Mouse (Mus musculus): ENCODE results near the gene Rhcg. TPM values are rescaled to one million over a fixed set of nuclear protein-coding genes. Genes with fewer than 3 reads are reported as not detected.

Gene Rhcg
- total RNA-seq, 1 experiment: 1.0 TPM

- H3K36me3 ChIP-seq (ENCODE audit: control insufficient read depth, insufficient read depth, low read length, poor library complexity, severe bottlenecking): no peaks in the 10 kb centered on the region
- H3K9ac ChIP-seq (ENCODE audit: insufficient read depth, low read depth, low read length, poor library complexity, severe bottlenecking): no peak overlapping the region
- H3K4me1 ChIP-seq (ENCODE audit: control insufficient read depth in 2 of 2, insufficient read depth in 2 of 2, low read length in 2 of 2, poor library complexity in 1 of 2): 0 out of 4 replicates have a peak, but pooled peaks cover 2 to 3% of the 10 kb centered on the region in 2 experiments
- in situ Hi-C loops (cut with MboI; ENCODE audit: low sequenced_read_pairs in 2 of 2, unreplicated experiment in 2 of 2): no loop called here
- DNase-seq (ENCODE audit: low read depth, low spot score): no peak
- TF ChIP-seq HCFC1 (IDR thresholded peaks at IDR 0.05; ENCODE audit: borderline replicate concordance, insufficient read depth, low read length): no peak
- no peak for TF ChIP-seq ZC3H11A (IDR thresholded peaks at IDR 0.05; ENCODE audit: borderline replicate concordance, low read depth, low read length)
- no peak for TF ChIP-seq CHD2 (IDR thresholded peaks at IDR 0.05; ENCODE audit: low read depth, low read length)
- TF ChIP-seq ZNF384 (IDR thresholded peaks at IDR 0.05; ENCODE audit: low read depth, low read length): no peak
- TF ChIP-seq MAFK (IDR thresholded peaks at IDR 0.05; ENCODE audit: insufficient read depth, low read depth, low read length): no peak
- no peak overlapping the region for H3K27ac ChIP-seq (ENCODE audit: insufficient read depth, low read depth, low read length, poor library complexity, severe bottlenecking)
- no peak overlapping the region for H3K4me3 ChIP-seq (ENCODE audit: insufficient read depth in 1 of 2, low read depth in 1 of 2, low read length in 2 of 2, poor library complexity in 1 of 2, severe bottlenecking in 1 of 2)
- no peaks in the 10 kb centered on the region for H3K9me3 ChIP-seq (ENCODE audit: control insufficient read depth, insufficient read depth, low read depth, low read length)
Observed at GRCm38 (mm10) chr7:79647233-79647632, 29.8 kb upstream of the Rhcg start.

- H3K27ac ChIP-seq (ENCODE audit: insufficient read depth, low read depth, low read length, poor library complexity, severe bottlenecking): no peak overlapping the region
- no peak overlapping the region for H3K9ac ChIP-seq (ENCODE audit: insufficient read depth, low read depth, low read length, poor library complexity, severe bottlenecking)
- H3K4me1 ChIP-seq (ENCODE audit: control insufficient read depth in 2 of 2, insufficient read depth in 2 of 2, low read length in 2 of 2, poor library complexity in 1 of 2): peaks cover 0 to 2% of the 10 kb centered on the region in 2 experiments; a peak in 1 of 4 replicates
- no peaks in the 10 kb centered on the region for H3K9me3 ChIP-seq (ENCODE audit: control insufficient read depth, insufficient read depth, low read depth, low read length)
- no peak for DNase-seq (ENCODE audit: low read depth, low spot score)
- H3K4me3 ChIP-seq (ENCODE audit: insufficient read depth in 1 of 2, low read depth in 1 of 2, low read length in 2 of 2, poor library complexity in 1 of 2, severe bottlenecking in 1 of 2): no peak overlapping the region
- in situ Hi-C loops (cut with MboI; ENCODE audit: low sequenced_read_pairs in 2 of 2, unreplicated experiment in 2 of 2): no loop called here
- H3K36me3 ChIP-seq (ENCODE audit: control insufficient read depth, insufficient read depth, low read length, poor library complexity, severe bottlenecking): no peaks in the 10 kb centered on the region
- TF ChIP-seq ZNF384 (IDR thresholded peaks at IDR 0.05; ENCODE audit: low read depth, low read length): no peak
Observed at GRCm38 (mm10) chr7:79631773-79632348, 14.4 kb upstream of the Rhcg start.

- in situ Hi-C loops (cut with MboI; ENCODE audit: low sequenced_read_pairs in 2 of 2, unreplicated experiment in 2 of 2): no loop called here
- TF ChIP-seq CHD2 (IDR thresholded peaks at IDR 0.05; ENCODE audit: low read depth, low read length): no peak
- TF ChIP-seq HCFC1 (IDR thresholded peaks at IDR 0.05; ENCODE audit: borderline replicate concordance, insufficient read depth, low read length): no peak
- TF ChIP-seq MAFK (IDR thresholded peaks at IDR 0.05; ENCODE audit: insufficient read depth, low read depth, low read length): no peak
- TF ChIP-seq ZNF384 (IDR thresholded peaks at IDR 0.05; ENCODE audit: low read depth, low read length): no peak
- TF ChIP-seq ZC3H11A (IDR thresholded peaks at IDR 0.05; ENCODE audit: borderline replicate concordance, low read depth, low read length): no peak
- H3K27ac ChIP-seq (ENCODE audit: insufficient read depth, low read depth, low read length, poor library complexity, severe bottlenecking): no peak overlapping the region
- H3K4me1 ChIP-seq (ENCODE audit: control insufficient read depth in 2 of 2, insufficient read depth in 2 of 2, low read length in 2 of 2, poor library complexity in 1 of 2): peaks cover 0 to 2% of the 10 kb centered on the region in 2 experiments; a peak in 1 of 4 replicates
- H3K9ac ChIP-seq (ENCODE audit: insufficient read depth, low read depth, low read length, poor library complexity, severe bottlenecking): no peak overlapping the region
- H3K4me3 ChIP-seq (ENCODE audit: insufficient read depth in 1 of 2, low read depth in 1 of 2, low read length in 2 of 2, poor library complexity in 1 of 2, severe bottlenecking in 1 of 2): no peak overlapping the region
- no peaks in the 10 kb centered on the region for H3K36me3 ChIP-seq (ENCODE audit: control insufficient read depth, insufficient read depth, low read length, poor library complexity, severe bottlenecking)
- DNase-seq (ENCODE audit: low read depth, low spot score): no peak
- H3K9me3 ChIP-seq (ENCODE audit: control insufficient read depth, insufficient read depth, low read depth, low read length): no peaks in the 10 kb centered on the region
Observed at GRCm38 (mm10) chr7:79628271-79628913, 10.9 kb upstream of the Rhcg start.

- DNase-seq (ENCODE audit: low read depth, low spot score): no peak
- Histone ChIP-seq H3K4me1 (ENCODE audit: control insufficient read depth in 2 of 2, insufficient read depth in 2 of 2, low read length in 2 of 2, poor library complexity in 1 of 2) (no peaks in the 10 kb centered on the region), H3K36me3 (ENCODE audit: control insufficient read depth, insufficient read depth, low read length, poor library complexity, severe bottlenecking) (no peaks in the 10 kb centered on the region), H3K27ac (ENCODE audit: insufficient read depth, low read depth, low read length, poor library complexity, severe bottlenecking) (no peak overlapping the region), H3K9me3 (ENCODE audit: control insufficient read depth, insufficient read depth, low read depth, low read length) (no peaks in the 10 kb centered on the region), H3K4me3 (ENCODE audit: insufficient read depth in 1 of 2, low read depth in 1 of 2, low read length in 2 of 2, poor library complexity in 1 of 2, severe bottlenecking in 1 of 2) (no peak overlapping the region), H3K9ac (ENCODE audit: insufficient read depth, low read depth, low read length, poor library complexity, severe bottlenecking) (no peak overlapping the region)
- TF ChIP-seq ZNF384 (IDR thresholded peaks at IDR 0.05; ENCODE audit: low read depth, low read length) (no peak), CHD2 (IDR thresholded peaks at IDR 0.05; ENCODE audit: low read depth, low read length) (no peak)
- in situ Hi-C loops (cut with MboI; ENCODE audit: low sequenced_read_pairs in 2 of 2, unreplicated experiment in 2 of 2): no loop called here
Observed at GRCm38 (mm10) chr7:79626170-79626569, 8.7 kb upstream of the Rhcg start.

GRCm38 (mm10) chr7:79623086-79623485, 5.6 kb upstream of the Rhcg start:
- DNase-seq (ENCODE audit: low read depth, low spot score): no peak
- Histone ChIP-seq H3K9me3 (ENCODE audit: control insufficient read depth, insufficient read depth, low read depth, low read length) (no peaks in the 10 kb centered on the region), H3K36me3 (ENCODE audit: control insufficient read depth, insufficient read depth, low read length, poor library complexity, severe bottlenecking) (no peaks in the 10 kb centered on the region), H3K27ac (ENCODE audit: insufficient read depth, low read depth, low read length, poor library complexity, severe bottlenecking) (no peak overlapping the region), H3K4me1 (ENCODE audit: control insufficient read depth in 2 of 2, insufficient read depth in 2 of 2, low read length in 2 of 2, poor library complexity in 1 of 2) (no peaks in the 10 kb centered on the region), H3K9ac (ENCODE audit: insufficient read depth, low read depth, low read length, poor library complexity, severe bottlenecking) (no peak overlapping the region), H3K4me3 (ENCODE audit: insufficient read depth in 1 of 2, low read depth in 1 of 2, low read length in 2 of 2, poor library complexity in 1 of 2, severe bottlenecking in 1 of 2) (no peak overlapping the region)
- in situ Hi-C loops (cut with MboI; ENCODE audit: low sequenced_read_pairs in 2 of 2, unreplicated experiment in 2 of 2): no loop called here
- TF ChIP-seq HCFC1 (IDR thresholded peaks at IDR 0.05; ENCODE audit: borderline replicate concordance, insufficient read depth, low read length) (no peak), ZC3H11A (IDR thresholded peaks at IDR 0.05; ENCODE audit: borderline replicate concordance, low read depth, low read length) (no peak), CHD2 (IDR thresholded peaks at IDR 0.05; ENCODE audit: low read depth, low read length) (no peak), MAFK (IDR thresholded peaks at IDR 0.05; ENCODE audit: insufficient read depth, low read depth, low read length) (no peak), ZNF384 (IDR thresholded peaks at IDR 0.05; ENCODE audit: low read depth, low read length) (no peak)
